Mouse (Mus musculus) urinary bladder, postnatal 25 days (tissue): ENCODE data around the gene Tiparp.

Experiments
- DNase-seq: peaks from one replicate; pipeline ENCODE4 v3.0.0; 2022; ENCODE audit warnings: low spot score

The Tiparp gene

GRCm38 (mm10) chr3:65529471-65530215 lies 1.4 kb downstream of the Tiparp start:
- peak; percentile 35 for DNase-seq

DNA sequence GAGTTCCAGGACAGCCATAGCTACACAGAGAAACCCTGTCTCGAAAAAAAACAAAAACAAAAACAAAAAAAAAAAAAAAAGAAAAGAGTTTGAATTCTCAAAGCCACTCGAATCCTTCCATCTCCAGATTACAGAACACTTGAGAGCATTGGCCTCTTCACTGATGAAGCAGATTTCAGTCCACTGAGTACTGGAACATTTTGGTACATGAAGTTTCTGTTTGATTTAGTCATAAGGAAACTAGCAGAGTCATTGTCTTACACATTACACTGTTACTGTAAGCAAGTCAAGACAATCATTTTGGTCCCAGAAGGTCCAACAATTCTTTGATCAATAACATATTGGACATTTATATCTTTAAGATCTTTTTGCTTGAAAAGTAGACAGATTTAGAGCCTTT lies 4.8 kb downstream of the Tiparp start:
- no peak for DNase-seq

DNA sequence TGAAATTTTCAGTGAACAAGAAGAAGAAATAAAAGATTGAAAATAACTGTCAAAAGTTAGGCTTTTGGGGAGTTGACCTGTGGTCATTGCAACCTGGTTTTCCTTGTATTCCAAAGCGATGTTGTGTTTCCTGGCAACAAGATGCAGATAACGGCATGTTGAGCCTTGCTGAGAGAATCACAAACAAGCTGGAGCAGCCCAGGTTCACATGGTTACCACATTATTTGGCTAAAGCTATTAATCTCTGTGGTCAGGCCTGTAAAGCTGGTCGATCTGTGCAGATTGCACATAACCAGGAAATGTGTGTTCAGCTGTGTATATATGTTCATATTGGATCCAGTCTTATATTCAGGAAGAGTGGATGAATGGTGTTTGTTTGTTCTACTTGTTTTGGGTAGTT lies 5.4 kb downstream of the Tiparp start:
- DNase-seq, result peak; percentile 51

DNA sequence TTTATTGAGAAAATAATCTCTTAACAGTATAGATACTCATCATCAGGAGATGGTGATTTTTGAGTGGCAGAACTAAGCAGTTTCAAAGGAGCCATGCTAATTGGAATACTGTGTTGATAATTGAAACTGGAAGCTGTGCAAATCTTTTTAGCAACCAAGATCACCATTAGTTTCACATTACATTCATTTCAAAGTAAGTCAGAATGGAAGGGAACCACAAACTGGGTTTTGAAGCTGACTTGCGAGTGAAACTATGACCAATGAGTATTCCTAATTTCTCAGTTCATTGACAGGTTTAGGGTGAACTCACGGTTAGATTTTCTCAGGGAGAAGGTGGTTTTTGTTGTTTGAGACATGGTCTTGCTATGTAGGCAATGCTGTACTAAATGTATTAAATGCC lies 6.3 kb downstream of the Tiparp start:
- DNase-seq, result no peak

DNA sequence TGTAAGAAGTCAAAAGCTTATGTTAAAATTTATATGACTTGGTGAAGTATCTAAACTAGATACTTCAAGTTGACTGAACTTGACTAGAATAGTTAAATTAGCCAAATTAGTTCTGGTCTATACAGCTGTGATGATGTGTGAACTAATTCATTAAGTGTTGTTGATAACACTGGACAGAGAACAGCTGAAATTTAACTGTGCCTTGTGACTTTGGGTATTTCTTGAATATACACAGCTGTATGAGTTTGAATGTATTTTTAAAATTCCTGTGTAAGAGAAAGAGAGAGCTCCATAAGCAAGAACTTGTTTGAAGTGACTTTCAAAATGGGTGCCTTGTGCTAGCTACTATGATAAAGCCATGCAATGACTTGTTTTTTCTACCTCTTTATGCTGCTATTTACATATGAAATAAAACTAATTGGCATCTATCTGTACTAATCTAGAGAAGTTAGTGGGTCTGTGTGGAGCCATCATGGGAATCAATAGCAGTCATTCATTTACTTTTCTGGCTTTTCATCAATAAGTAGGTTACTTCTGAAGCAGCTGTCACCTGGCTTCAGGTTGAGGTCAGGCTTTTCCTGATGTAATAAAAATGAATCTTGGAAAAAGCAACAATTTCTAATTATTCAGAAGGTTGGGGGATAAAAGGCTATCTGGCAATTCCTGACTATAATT lies 7.0 kb downstream of the Tiparp start:
- DNase-seq, result no peak

DNA sequence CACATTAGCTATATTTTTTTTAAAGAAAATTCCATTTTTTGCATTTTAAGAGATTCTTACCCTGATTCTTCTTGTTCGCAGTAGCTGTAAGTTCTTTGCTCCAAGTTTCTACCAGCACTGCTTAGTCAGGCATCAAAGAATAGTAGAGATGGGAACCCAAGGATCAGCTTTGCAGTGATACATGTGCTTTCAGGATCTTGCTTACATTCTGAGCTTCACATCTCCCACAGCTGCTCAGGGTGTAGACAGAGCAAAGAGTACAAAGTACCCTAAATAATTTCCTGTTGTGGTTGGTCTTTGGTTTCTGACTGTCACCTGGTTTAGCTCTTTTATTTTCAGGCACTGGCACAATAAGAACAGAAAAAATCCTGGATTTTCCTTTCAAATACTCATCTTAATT lies 9.1 kb downstream of the Tiparp start:
- DNase-seq, result no peak

- no peak for DNase-seq
These were observed 12.8 kb downstream of the Tiparp start for GRCm38 (mm10) chr3:65540906-65541551.

DNA sequence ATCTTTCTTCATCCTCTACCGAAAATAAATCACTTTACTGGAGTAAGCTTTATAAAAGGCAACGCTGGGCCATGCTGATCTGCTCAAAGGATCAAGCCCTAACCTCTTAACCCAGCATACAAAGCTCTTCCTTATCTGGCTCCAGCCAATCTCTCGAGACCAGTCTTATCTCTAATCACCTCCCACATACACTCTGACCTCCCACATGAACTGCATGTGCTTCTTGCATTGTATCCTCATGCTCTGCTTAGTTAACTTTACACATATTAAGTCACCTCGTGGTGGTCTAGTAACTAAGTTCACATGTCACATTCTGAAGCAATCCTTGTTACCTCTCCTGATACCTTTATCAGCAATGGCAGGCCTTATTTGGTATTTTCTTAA lies 13.3 kb downstream of the Tiparp start:
- DNase-seq, result no peak

DNA sequence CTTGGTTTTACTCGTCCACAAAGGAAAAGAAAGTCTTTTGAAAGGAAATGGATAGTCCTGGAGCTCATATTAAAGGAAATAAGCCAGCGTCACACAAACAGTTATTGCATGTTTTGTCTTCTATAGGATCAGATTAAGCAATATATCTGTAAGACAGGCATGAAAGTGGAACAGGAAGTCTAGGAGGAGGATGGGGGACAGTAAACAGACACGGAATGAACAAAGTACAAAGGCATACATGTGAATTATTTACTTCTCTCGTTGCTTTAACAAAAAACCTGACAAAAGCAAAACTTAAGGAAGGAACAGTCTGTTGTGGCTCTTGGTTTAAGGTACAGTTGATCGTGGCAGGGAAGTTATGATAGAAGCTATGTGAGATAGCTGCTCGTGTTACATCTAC lies 21.6 kb downstream of the Tiparp start:
- no peak for DNase-seq

DNA sequence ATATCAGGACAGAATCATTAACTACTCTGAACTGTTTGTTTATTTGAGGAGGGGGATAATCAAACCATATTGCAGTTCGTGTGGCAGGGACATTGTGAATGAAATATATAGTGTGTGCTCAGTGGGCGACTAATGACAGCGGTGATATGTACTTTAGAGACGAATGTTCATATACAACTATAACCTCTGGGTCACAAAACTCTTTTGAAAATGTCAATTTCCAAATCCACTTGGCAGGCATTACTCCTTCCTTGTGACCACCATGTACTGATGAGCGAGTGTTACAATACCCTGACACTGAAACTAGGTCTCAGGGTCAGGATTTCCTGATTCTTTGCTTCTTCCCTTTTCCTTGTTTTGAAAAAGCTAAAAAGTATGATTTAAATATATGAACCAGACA lies 22.9 kb downstream of the Tiparp start:
- DNase-seq, result no peak

DNA sequence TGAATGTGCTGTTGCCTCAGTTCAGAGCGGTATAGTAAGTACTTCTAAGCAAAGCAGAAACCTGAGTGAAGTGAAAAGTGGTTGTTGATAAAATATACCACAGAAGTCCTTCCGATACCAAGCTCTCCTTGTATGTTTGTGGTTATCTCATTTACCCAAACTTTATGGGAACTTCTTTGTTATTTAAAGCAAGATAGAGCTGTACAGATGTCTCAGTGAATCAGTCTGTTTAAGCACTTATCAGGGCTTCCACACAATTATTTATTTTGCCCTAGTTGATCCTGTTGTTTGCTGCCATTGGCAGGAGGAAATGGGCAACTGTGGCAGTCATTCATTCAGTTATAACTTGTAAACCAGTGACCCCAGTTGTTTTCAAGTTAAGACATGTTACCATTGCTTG lies 26.4 kb downstream of the Tiparp start:
- no peak for DNase-seq

DNA sequence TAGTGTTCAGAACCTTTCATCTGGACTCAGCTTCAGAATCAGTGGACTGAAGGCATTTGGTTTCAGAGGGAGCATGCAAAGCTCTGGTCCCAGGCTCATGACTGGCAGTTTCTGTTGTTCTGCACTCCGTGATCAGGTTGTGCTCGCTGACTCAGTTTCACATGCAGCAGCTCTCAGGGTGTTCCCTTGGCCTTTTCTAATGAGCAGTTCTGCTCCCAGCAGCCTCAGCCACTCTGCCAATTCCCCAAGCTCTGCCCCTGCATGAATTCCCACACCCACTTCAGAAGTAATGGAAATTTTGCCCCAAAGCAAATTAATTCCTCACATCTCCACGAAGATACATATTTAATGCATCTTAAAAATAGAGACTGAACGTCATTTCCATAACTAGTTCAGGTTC lies 30.5 kb downstream of the Tiparp start:
- DNase-seq, result no peak

GRCm38 (mm10) chr3:65562212-65562611 lies 34.0 kb downstream of the Tiparp start:
- no peak for DNase-seq

DNA sequence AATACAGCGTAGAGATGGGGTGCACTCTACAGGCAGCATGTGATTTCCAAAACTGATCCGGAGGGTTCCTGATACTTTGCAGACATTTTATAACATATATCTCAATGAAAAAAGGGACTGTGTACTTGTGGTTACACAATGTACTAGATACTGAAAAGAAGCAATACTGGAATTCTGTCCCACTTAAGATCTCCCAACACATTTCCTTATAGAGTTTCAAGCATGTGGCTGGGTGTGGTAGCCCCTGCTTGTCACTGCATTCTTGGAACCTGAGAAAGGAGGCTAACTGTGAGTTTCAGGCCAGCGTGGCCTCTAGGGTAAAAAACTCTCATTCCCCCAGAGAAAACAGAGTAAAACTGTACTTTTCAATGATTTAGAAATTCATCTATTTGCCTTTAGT lies 34.5 kb downstream of the Tiparp start:
- no peak for DNase-seq

DNA sequence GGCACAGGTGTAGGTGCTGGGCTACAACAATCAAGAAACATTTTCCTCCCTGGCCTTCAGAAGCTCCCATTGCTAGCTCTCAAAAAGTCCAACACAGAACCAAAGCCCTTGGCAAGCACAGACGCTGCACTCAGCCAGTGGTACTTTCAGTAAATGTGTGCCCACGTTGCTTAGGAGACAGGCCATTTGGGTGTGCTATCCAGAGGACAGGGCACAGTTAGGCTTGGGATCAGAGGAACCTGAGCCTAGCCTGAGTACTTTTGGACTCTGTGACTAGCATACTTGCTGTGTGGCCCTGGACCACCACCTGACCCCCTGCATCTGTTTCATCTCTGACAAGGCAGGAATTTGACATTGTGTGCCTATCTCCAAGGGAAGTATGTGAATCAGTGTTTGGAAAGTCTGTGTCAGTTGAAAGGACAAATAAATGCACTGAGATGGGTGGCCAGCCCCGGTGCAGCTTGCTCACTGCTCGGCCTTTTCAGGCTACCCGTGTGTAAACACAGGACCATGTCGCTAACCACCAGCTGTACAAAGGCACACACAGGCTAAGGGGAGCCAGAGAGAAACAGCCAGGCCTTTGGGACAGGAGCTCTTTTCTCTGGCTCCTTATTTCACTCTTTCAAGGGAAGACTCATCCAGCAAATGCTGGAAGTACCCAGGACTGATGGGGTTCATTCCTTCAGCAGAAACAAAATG lies 35.9 kb downstream of the Tiparp start:
- DNase-seq, result no peak

GRCm38 (mm10) chr3:65565632-65566300 lies 37.6 kb downstream of the Tiparp start:
- DNase-seq, result no peak

DNA sequence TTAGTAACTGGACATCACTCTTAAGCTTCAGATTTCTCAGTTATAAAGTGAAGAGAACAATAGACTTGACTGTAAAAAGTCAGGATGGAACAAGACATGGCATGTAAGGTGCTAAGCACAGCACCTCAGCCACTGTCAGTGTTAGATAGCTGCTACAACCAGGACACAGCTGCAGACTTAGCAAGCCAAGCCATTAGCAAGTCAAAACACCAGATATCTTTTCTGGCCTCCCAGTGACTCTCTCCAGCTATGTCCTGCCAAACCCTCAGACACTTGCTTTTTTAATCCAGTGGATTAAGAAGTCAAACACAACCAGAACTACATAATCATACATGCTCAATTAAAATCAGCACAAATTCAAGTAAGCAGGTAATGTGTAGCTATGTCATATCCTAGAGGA lies 41.7 kb downstream of the Tiparp start:
- no peak for DNase-seq

- DNase-seq, result no peak
These were observed 45.3 kb downstream of the Tiparp start for GRCm38 (mm10) chr3:65573516-65573915.

DNA sequence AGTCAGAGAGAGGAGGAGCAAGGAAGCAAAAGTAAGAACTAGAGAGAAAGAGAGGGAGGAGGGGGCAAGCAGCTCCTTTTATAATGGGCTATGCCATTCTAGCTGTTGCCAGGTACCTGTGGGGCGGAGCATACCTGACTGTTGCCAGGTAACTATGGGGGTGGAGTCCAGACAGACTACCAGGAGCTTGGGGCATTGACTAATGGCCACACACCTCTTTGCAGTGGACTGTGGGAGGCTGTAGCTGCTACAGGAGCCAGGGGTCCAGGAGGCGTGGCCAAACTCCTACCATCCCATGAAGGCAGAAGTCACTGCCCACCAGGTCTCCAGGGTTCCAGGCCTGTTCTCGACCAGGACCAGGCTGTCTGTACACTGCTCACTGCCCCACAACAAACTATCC lies 49.4 kb downstream of the Tiparp start:
- no peak for DNase-seq

- no peak for DNase-seq
These were observed 51.2 kb downstream of the Tiparp start for GRCm38 (mm10) chr3:65579260-65579921.

DNA sequence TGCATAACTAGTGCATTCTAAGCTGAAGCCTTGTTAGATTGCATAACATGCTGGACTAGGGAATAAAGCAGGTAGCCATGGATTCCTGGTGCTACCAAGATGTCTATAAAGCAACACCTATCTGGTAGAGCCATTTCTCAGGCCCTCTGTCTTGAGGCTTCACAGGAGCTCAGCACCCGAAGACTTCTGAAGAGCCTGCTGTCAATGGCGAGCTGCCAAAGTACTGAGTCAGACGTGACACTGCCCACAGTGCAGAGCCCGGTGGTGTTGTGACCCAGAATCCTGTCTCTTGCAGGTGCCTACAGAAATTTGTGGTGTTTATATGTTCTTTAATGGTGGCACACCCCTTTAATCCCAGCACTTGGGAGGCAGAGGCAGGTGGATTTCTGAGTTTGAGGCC lies 53.4 kb downstream of the Tiparp start:
- DNase-seq, result no peak

GRCm38 (mm10) chr3:65584329-65584728 lies 56.1 kb downstream of the Tiparp start:
- no peak for DNase-seq
